11 mouse cellular contexts compared by ENCODE assay signal in genomic region chr17:84257927-84258532, GRCm38 (mm10).
DNase-seq lines count a peak whose midpoint lies in the region; ATAC-seq and TF ChIP-seq lines count a peak whose summit lies in the region.
"Had no signal": no experiment of that assay in that cellular context is flagged by ENCODE, and none has a peak within 500 bp of the region (broad histone marks: within the 10 kb centered on the region; RNA-seq: fewer than 3 reads in every experiment).

No protein-coding gene starts in this region.

- no peak overlapping the region for H3K9ac ChIP-seq in forebrain, embryonic 12.5 days
- no peak overlapping the region for H3K9ac ChIP-seq in limb, embryonic 12.5 days (replicated peaks)
- no peak overlapping the region for H3K9ac ChIP-seq in stomach, embryonic 15.5 days

- no peak for TF ChIP-seq CTCF in left cerebral cortex, adult 2 months (IDR thresholded peaks at IDR 0.05)

- no peak overlapping the region for H3K4me2 ChIP-seq in forebrain, embryonic 12.5 days
- no peak overlapping the region for H3K4me2 ChIP-seq in limb, embryonic 12.5 days
- no peak overlapping the region for H3K4me2 ChIP-seq in stomach, embryonic 15.5 days

- DNase-seq in forebrain, embryonic 10.5 days (ENCODE audit: extremely low spot score, low spot score) = no peak
- DNase-seq in left cerebral cortex, adult 2 months (ENCODE audit: extremely low spot score in 1 of 2, low spot score in 2 of 2) = no peak
- DNase-seq in left cerebral cortex, postnatal 14 days (ENCODE audit: low spot score in 2 of 2) = no peak
- no peak for DNase-seq in cerebellum, adult 11 months
- DNase-seq in gastrocnemius, adult 8-10 months (ENCODE audit: low spot score in 2 of 2) = no peak

- H3K4me3 ChIP-seq in forebrain, embryonic 10.5 days = no peak overlapping the region
- H3K4me3 ChIP-seq in forebrain, embryonic 12.5 days (replicated peaks) = no peak overlapping the region
- no peak overlapping the region for H3K4me3 ChIP-seq in left cerebral cortex, adult 2 months
- no peak overlapping the region for H3K4me3 ChIP-seq in limb, embryonic 12.5 days (replicated peaks)
- no peak overlapping the region for H3K4me3 ChIP-seq in stomach, embryonic 15.5 days (replicated peaks)

- no peak for ATAC-seq in forebrain, embryonic 12.5 days (ENCODE audit: low FRiP score)
- no peak for ATAC-seq in limb, embryonic 12.5 days (ENCODE audit: insufficient number of reproducible peaks, insufficient read depth, low FRiP score, low TSS enrichment, low read depth)
- no peak for ATAC-seq in stomach, embryonic 15.5 days (ENCODE audit: insufficient read depth, low FRiP score, low read depth)
- ATAC-seq: activated CD4-positive, CD25-positive, alpha-beta regulatory T cell, adult 4 months; lung, postnatal 0 days had no signal

- H3K9me3 ChIP-seq in forebrain, embryonic 10.5 days = no peaks in the 10 kb centered on the region
- H3K9me3 ChIP-seq in forebrain, embryonic 12.5 days = no peaks in the 10 kb centered on the region
- H3K9me3 ChIP-seq in limb, embryonic 12.5 days = no peaks in the 10 kb centered on the region
- H3K9me3 ChIP-seq in stomach, embryonic 15.5 days = no peaks in the 10 kb centered on the region
- H3K9me3 ChIP-seq: G1E had no signal

- intact Hi-C loops in left cerebral cortex, adult 2 months (cut with DNase I) = loop anchor here (1.0 kb wide), 1 partner anchor 63 kb away; no protein-coding TSS in a partner anchor
- intact Hi-C loops in left cerebral cortex, postnatal 14 days (cut with DNase I) = no loop called here

- H3K27ac ChIP-seq in forebrain, embryonic 10.5 days = peak overlapping the region; percentile 26; the same call in 1 of the 2 replicates
- H3K27ac ChIP-seq in forebrain, embryonic 12.5 days = no peak overlapping the region
- peak overlapping the region; percentile 70 for H3K27ac ChIP-seq in left cerebral cortex, adult 2 months
- peak overlapping the region; percentile 80; the same call in 1 of the 2 replicates for H3K27ac ChIP-seq in limb, embryonic 12.5 days
- H3K27ac ChIP-seq in stomach, embryonic 15.5 days = peak overlapping the region; percentile 63

- no peaks in the 10 kb centered on the region; the same call in 1 of the 2 replicates for H3K36me3 ChIP-seq in forebrain, embryonic 10.5 days (replicated peaks)
- H3K36me3 ChIP-seq in forebrain, embryonic 12.5 days (replicated peaks) = no peaks in the 10 kb centered on the region
- H3K36me3 ChIP-seq in limb, embryonic 12.5 days = no peaks in the 10 kb centered on the region
- no peaks in the 10 kb centered on the region for H3K36me3 ChIP-seq in stomach, embryonic 15.5 days

- WGBS in forebrain, embryonic 10.5 days = 89% methylated on average over 5 of the region's 5 CpGs
- WGBS in forebrain, embryonic 12.5 days = 81% methylated on average over 5 of the region's 5 CpGs
- 54% methylated on average over 5 of the region's 5 CpGs for WGBS in limb, embryonic 12.5 days
- WGBS in stomach, embryonic 15.5 days = 57% methylated on average over 5 of the region's 5 CpGs

- no peaks in the 10 kb centered on the region for H3K27me3 ChIP-seq in forebrain, embryonic 10.5 days (ENCODE audit: poor library complexity, severe bottlenecking)
- no peaks in the 10 kb centered on the region for H3K27me3 ChIP-seq in forebrain, embryonic 12.5 days
- H3K27me3 ChIP-seq in limb, embryonic 12.5 days = no peaks in the 10 kb centered on the region
- H3K27me3 ChIP-seq in stomach, embryonic 15.5 days (replicated peaks) = no peaks in the 10 kb centered on the region

- H3K4me1 ChIP-seq in forebrain, embryonic 10.5 days = peaks cover 19% of the 10 kb centered on the region
- no peaks in the 10 kb centered on the region; the same call in 1 of the 2 replicates for H3K4me1 ChIP-seq in forebrain, embryonic 12.5 days
- H3K4me1 ChIP-seq in limb, embryonic 12.5 days (replicated peaks) = peaks cover 58% of the 10 kb centered on the region
- peaks cover 8% of the 10 kb centered on the region for H3K4me1 ChIP-seq in stomach, embryonic 15.5 days
